25 mouse cellular contexts compared by ENCODE assay signal in the genomic region with DNA sequence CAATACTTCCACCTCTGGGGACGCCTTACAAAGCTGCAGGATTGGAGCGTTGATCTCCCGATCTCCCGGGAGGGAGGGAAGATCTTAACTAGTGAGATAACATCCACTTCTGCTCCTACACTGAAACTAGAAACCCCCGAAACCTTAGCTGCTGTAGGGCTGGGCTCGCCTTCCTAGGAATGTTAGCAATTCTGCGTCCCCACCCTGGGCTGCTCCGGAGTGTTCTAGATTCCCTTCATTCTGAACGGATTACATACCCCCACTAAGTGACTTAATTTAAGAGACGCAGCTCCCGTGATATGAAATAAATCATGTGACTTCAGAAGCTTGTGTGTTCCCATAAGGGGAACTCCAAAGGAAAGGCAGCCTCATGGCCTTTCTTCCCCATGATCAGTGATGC.
A peak's percentile ranks its signal among the peaks of the same experiment; 100 is the strongest.
DNase-seq lines count a peak whose midpoint lies in the region; ATAC-seq and TF ChIP-seq lines count a peak whose summit lies in the region.
"Had no signal": no experiment of that assay in that cellular context is flagged by ENCODE, and none has a peak within 500 bp of the region (broad histone marks: within the 10 kb centered on the region; RNA-seq: fewer than 3 reads in every experiment).

No protein-coding gene starts in this region.

- no peak overlapping the region for H3K27ac ChIP-seq in intestine, embryonic 14.5 days (ENCODE audit: low read depth)
- H3K27ac ChIP-seq in intestine, embryonic 15.5 days: no peak overlapping the region
- H3K27ac ChIP-seq in midbrain, embryonic 11.5 days (ENCODE audit: low read depth, low read length): no peak overlapping the region
- no peak overlapping the region for H3K27ac ChIP-seq in midbrain, embryonic 10.5 days (replicated peaks)
- no peak overlapping the region for H3K27ac ChIP-seq in limb, embryonic 14.5 days (replicated peaks; ENCODE audit: low read depth, low read length)
- H3K27ac ChIP-seq: forebrain, embryonic 10.5 days; heart, embryonic 15.5 days; hindbrain, embryonic 15.5 days; liver, embryonic 12.5 days; midbrain, embryonic 15.5 days; neural tube, embryonic 12.5 days had no signal

- H3K9ac ChIP-seq in intestine, embryonic 14.5 days (ENCODE audit: low read length): no peak overlapping the region
- H3K9ac ChIP-seq in intestine, embryonic 15.5 days: no peak overlapping the region
- no peak overlapping the region for H3K9ac ChIP-seq in midbrain, embryonic 11.5 days (ENCODE audit: low read length)
- no peak overlapping the region for H3K9ac ChIP-seq in limb, embryonic 14.5 days (ENCODE audit: low read depth, low read length, severe bottlenecking)
- H3K9ac ChIP-seq: forebrain, postnatal 0 days; heart, embryonic 15.5 days; hindbrain, embryonic 15.5 days; liver, embryonic 12.5 days; lung, embryonic 14.5 days; midbrain, embryonic 15.5 days; neural tube, embryonic 12.5 days had no signal

- H3K4me3 ChIP-seq in intestine, embryonic 14.5 days (ENCODE audit: low read depth, low read length): no peak overlapping the region
- no peak overlapping the region for H3K4me3 ChIP-seq in intestine, embryonic 15.5 days (replicated peaks)
- H3K4me3 ChIP-seq in midbrain, embryonic 11.5 days (ENCODE audit: low read depth, low read length): no peak overlapping the region
- no peak overlapping the region for H3K4me3 ChIP-seq in midbrain, embryonic 10.5 days
- no peak overlapping the region for H3K4me3 ChIP-seq in limb, embryonic 14.5 days (replicated peaks; ENCODE audit: low read length)
- H3K4me3 ChIP-seq: forebrain, embryonic 10.5 days; heart, embryonic 15.5 days; hindbrain, embryonic 15.5 days; liver, embryonic 12.5 days; megakaryocyte, embryonic 14.5 days; midbrain, embryonic 15.5 days; neural tube, embryonic 12.5 days had no signal

- no peaks in the 10 kb centered on the region for H3K36me3 ChIP-seq in intestine, embryonic 14.5 days (ENCODE audit: control insufficient read depth, insufficient read depth, low read length)
- no peaks in the 10 kb centered on the region for H3K36me3 ChIP-seq in intestine, embryonic 15.5 days
- H3K36me3 ChIP-seq in midbrain, embryonic 11.5 days (ENCODE audit: control insufficient read depth, insufficient read depth, low read length): no peaks in the 10 kb centered on the region
- peaks cover 21% of the 10 kb centered on the region for H3K36me3 ChIP-seq in midbrain, embryonic 10.5 days
- peaks cover 45% of the 10 kb centered on the region for H3K36me3 ChIP-seq in limb, embryonic 14.5 days (ENCODE audit: control insufficient read depth, insufficient read depth, low read length)
- H3K36me3 ChIP-seq: heart, embryonic 15.5 days; liver, embryonic 12.5 days had no signal

- no peaks in the 10 kb centered on the region for H3K27me3 ChIP-seq in intestine, embryonic 14.5 days (replicated peaks; ENCODE audit: control insufficient read depth, insufficient read depth, low read length)
- no peaks in the 10 kb centered on the region for H3K27me3 ChIP-seq in intestine, embryonic 15.5 days (replicated peaks)
- H3K27me3 ChIP-seq in midbrain, embryonic 11.5 days (ENCODE audit: control insufficient read depth, insufficient read depth, low read length): no peaks in the 10 kb centered on the region
- H3K27me3 ChIP-seq in midbrain, embryonic 10.5 days (ENCODE audit: low read depth, poor library complexity, severe bottlenecking): no peaks in the 10 kb centered on the region
- H3K27me3 ChIP-seq in limb, embryonic 14.5 days (ENCODE audit: control insufficient read depth, insufficient read depth, low read length): no peaks in the 10 kb centered on the region
- H3K27me3 ChIP-seq: CH12.LX; hindbrain, embryonic 15.5 days; liver, embryonic 12.5 days; megakaryocyte, embryonic 14.5 days; midbrain, embryonic 15.5 days; neural tube, embryonic 12.5 days had no signal

- ATAC-seq in intestine, embryonic 14.5 days (replicated peaks; ENCODE audit: low FRiP score, low TSS enrichment, low read depth): no peak
- ATAC-seq in intestine, embryonic 15.5 days: no peak
- no peak for ATAC-seq in midbrain, embryonic 11.5 days (ENCODE audit: low FRiP score)
- ATAC-seq in limb, embryonic 14.5 days (ENCODE audit: low FRiP score, low read depth): peak; percentile 70; the same call in 1 of the 2 replicates
- ATAC-seq: forebrain, postnatal 0 days; intestine, embryonic 16.5 days; liver, embryonic 12.5 days; midbrain, embryonic 15.5 days had no signal

- no peak overlapping the region for H3K4me2 ChIP-seq in intestine, embryonic 14.5 days (ENCODE audit: low read length)
- no peak overlapping the region for H3K4me2 ChIP-seq in intestine, embryonic 15.5 days (replicated peaks)
- no peak overlapping the region for H3K4me2 ChIP-seq in midbrain, embryonic 11.5 days
- H3K4me2 ChIP-seq in limb, embryonic 14.5 days (replicated peaks; ENCODE audit: low read depth, low read length, severe bottlenecking): no peak overlapping the region
- H3K4me2 ChIP-seq: heart, embryonic 15.5 days; hindbrain, embryonic 15.5 days; liver, embryonic 12.5 days; lung, embryonic 14.5 days; midbrain, embryonic 15.5 days; neural tube, embryonic 12.5 days had no signal

- peak; percentile 36 for DNase-seq in intestine, embryonic 14.5 days (ENCODE audit: low spot score)
- peak; percentile 51 for DNase-seq in midbrain, embryonic 11.5 days (ENCODE audit: low spot score, missing footprints)
- DNase-seq in midbrain, embryonic 10.5 days (ENCODE audit: low spot score): no peak
- no peak for DNase-seq in limb, embryonic 14.5 days (ENCODE audit: low spot score)
- no peak for DNase-seq in B cell, adult 2 months
- no peak for DNase-seq in spleen, postnatal 36 days (ENCODE audit: low spot score in 2 of 2)
- DNase-seq: adrenal gland, postnatal 25 days; cerebellum, adult 9-10 months; forebrain, postnatal 0 days; gastrocnemius, postnatal 14 days; heart, postnatal 4 days; kidney, adult 9 months; left cerebral cortex, postnatal 4 days; lung, embryonic 14.5 days; right cerebral cortex, postnatal 14 days had no signal

- H3K4me1 ChIP-seq in intestine, embryonic 14.5 days (replicated peaks; ENCODE audit: control insufficient read depth, insufficient read depth, low read length): no peaks in the 10 kb centered on the region
- H3K4me1 ChIP-seq in intestine, embryonic 15.5 days (replicated peaks): no peaks in the 10 kb centered on the region
- no peaks in the 10 kb centered on the region for H3K4me1 ChIP-seq in midbrain, embryonic 11.5 days (ENCODE audit: control insufficient read depth, insufficient read depth, low read length)
- no peaks in the 10 kb centered on the region for H3K4me1 ChIP-seq in midbrain, embryonic 10.5 days
- H3K4me1 ChIP-seq in limb, embryonic 14.5 days (ENCODE audit: control insufficient read depth, insufficient read depth, low read length): no peaks in the 10 kb centered on the region
- H3K4me1 ChIP-seq: forebrain, embryonic 10.5 days; heart, embryonic 15.5 days; hindbrain, embryonic 15.5 days; liver, embryonic 12.5 days; megakaryocyte, embryonic 14.5 days; midbrain, embryonic 15.5 days; neural tube, embryonic 12.5 days had no signal

- no peaks in the 10 kb centered on the region for H3K9me3 ChIP-seq in intestine, embryonic 14.5 days (ENCODE audit: control insufficient read depth, low read length)
- H3K9me3 ChIP-seq in intestine, embryonic 15.5 days: no peaks in the 10 kb centered on the region
- H3K9me3 ChIP-seq in midbrain, embryonic 11.5 days (ENCODE audit: control insufficient read depth, low read length): no peaks in the 10 kb centered on the region
- H3K9me3 ChIP-seq in midbrain, embryonic 10.5 days (replicated peaks): no peaks in the 10 kb centered on the region
- H3K9me3 ChIP-seq in limb, embryonic 14.5 days (ENCODE audit: control insufficient read depth, low read length): no peaks in the 10 kb centered on the region
- H3K9me3 ChIP-seq: forebrain, embryonic 10.5 days; heart, embryonic 15.5 days; hindbrain, embryonic 15.5 days; liver, embryonic 12.5 days; midbrain, embryonic 15.5 days; neural tube, embryonic 12.5 days had no signal

- no peak for TF ChIP-seq POLR2A in limb, embryonic 14.5 days (IDR thresholded peaks at IDR 0.05; ENCODE audit: borderline replicate concordance, extremely low read depth, insufficient read depth, insufficient read length)

- WGBS in intestine, embryonic 14.5 days: 66% methylated on average over 11 of the region's 11 CpGs
- 73% methylated on average over 11 of the region's 11 CpGs for WGBS in intestine, embryonic 15.5 days
- 84% methylated on average over 11 of the region's 11 CpGs for WGBS in midbrain, embryonic 11.5 days
- WGBS in midbrain, embryonic 10.5 days: 83% methylated on average over 11 of the region's 11 CpGs
- 75% methylated on average over 11 of the region's 11 CpGs for WGBS in limb, embryonic 14.5 days

Comparison
In these comparisons a context has a peak if more than half of its experiments do, and no peak if none do; other contexts are left out.
1. DNase-seq: peak in intestine, embryonic 14.5 days (single experiment) and midbrain, embryonic 11.5 days (single experiment); none in midbrain, embryonic 10.5 days (single experiment), limb, embryonic 14.5 days (single experiment), B cell, adult 2 months (0 of 2) and spleen, postnatal 36 days (0 of 2).